Mouse (Mus musculus): ENCODE results near the gene Smco3.
"Not testable (repeated sequence)": the region's sequence is repeated elsewhere in the genome, so short reads cannot be mapped to it uniquely, and the experiment has no call there.

The Smco3 gene

GRCm38 (mm10) chr6:136835352-136835751 is at the start of gene Smco3:
TSS of gene Smco3 (minus strand) at chr6:136835452.
- DNase-seq, result no peak

DNA sequence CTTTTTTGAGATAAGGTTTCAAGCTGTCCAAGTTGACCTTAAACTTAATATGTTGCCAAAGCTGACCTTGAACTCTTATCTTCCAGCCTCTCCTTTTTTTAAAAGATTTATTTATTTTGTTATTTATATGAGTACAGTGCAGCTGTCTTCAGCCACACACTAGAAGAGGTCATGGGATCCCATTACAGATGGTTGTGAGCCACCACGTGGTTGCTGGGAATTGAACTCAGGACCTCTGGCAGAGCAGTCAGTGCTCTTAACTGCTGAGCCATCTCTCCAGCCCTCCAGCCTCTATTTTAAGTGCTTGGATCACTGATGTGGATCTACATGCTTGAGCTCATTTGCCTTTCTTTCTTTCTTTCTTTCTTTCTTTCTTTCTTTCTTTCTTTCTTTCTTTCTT is 49.5 kb upstream of the Smco3 start:
- not testable (repeated sequence) for DNase-seq

GRCm38 (mm10) chr6:136883961-136884360 is 48.7 kb upstream of the Smco3 start:
- no peak for DNase-seq

GRCm38 (mm10) chr6:136883431-136883915 is 48.2 kb upstream of the Smco3 start:
- DNase-seq, result no peak

DNA sequence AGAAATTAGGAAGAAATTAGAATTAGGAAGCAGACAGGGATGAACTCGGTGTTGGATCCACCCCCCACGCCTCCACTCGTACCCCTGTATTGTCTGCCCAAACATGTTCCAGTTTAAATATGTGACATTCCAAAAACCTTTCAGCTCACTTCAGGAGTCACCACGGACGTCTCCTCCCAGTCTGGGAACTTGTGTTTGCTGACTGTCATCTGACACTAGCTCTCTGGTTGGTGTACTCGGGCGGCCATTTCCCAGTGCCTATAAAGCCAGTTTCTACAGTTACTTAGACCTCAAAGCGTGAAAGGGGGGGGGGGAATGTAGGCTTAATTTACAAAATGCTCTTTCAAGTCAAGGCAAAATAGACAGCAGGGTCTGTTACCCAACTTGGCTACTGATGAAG is 46.4 kb upstream of the Smco3 start:
- no peak for DNase-seq

DNA sequence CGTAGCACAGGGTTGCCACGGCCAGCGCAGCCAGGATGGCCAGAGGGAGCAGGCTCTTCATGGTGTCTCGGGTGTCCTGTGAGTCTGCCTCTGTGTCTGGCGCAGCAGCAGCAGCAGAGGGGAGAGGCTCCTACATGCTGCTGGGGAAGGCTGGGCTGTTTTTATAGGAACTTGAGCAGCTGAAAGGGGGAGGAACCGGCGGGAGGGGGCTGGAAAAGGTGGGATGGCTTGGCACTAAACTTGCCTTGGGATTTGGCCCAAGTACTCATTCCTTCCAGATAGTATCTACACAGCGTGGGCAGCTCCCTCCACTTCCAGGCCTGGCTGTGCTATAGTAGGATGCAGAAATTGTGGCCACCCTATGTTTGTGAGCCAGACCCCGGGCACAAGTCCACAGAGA is 40.4 kb upstream of the Smco3 start, which contains the start of gene Mgp:
Mgp (minus strand) TSS at position 154 of the 400 bp plus-strand sequence.
- no peak for DNase-seq

DNA sequence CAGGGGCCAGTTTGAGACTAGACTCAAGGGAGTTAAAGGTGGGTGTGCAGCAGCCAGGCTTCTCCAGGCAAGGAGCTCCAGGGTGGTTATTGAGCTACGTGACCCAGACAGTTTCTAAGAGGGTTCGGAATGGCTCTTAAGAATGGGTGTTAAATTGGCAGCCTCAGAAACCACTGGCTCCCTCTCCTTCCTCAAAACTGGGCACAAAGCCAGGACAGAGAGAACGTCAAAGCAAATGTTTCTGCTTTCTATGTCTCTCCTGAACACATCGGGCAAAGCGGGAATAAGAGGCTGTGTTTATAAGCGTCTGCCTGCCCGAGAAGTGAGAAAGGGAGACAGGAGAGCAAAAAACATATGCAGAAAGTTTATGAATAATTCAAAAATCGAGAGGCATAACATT is 39.3 kb upstream of the Smco3 start:
- DNase-seq, result no peak

GRCm38 (mm10) chr6:136868921-136869320 is 33.7 kb upstream of the Smco3 start:
- DNase-seq, result no peak

GRCm38 (mm10) chr6:136866150-136866549 is 30.9 kb upstream of the Smco3 start:
- no peak for DNase-seq

GRCm38 (mm10) chr6:136865360-136865759 is 30.1 kb upstream of the Smco3 start:
- no peak for DNase-seq

DNA sequence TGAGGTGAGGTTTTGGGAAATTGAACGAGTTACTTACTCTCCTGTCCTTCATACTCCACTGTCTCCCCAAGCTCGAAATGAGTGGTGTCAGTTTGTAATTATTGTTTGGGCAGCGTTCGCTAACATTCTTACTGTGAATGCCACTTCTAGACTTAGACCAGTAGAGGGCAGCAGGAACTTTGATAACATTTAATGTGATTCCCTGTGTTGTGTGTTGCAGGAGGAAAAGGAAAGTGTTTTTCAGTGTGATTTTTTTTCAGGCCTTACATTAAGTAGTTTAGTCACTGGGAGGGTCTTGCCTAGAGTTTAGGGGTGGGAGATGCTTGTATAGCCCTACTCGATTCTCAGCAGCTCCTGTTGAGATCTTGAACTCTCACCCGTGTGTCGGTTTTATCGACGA is 25.8 kb upstream of the Smco3 start:
- no peak for DNase-seq

- no peak for DNase-seq
Measured at GRCm38 (mm10) chr6:136858420-136858819, 23.2 kb upstream of the Smco3 start.

- DNase-seq, result no peak
Measured at GRCm38 (mm10) chr6:136857873-136858260, 22.6 kb upstream of the Smco3 start.

DNA sequence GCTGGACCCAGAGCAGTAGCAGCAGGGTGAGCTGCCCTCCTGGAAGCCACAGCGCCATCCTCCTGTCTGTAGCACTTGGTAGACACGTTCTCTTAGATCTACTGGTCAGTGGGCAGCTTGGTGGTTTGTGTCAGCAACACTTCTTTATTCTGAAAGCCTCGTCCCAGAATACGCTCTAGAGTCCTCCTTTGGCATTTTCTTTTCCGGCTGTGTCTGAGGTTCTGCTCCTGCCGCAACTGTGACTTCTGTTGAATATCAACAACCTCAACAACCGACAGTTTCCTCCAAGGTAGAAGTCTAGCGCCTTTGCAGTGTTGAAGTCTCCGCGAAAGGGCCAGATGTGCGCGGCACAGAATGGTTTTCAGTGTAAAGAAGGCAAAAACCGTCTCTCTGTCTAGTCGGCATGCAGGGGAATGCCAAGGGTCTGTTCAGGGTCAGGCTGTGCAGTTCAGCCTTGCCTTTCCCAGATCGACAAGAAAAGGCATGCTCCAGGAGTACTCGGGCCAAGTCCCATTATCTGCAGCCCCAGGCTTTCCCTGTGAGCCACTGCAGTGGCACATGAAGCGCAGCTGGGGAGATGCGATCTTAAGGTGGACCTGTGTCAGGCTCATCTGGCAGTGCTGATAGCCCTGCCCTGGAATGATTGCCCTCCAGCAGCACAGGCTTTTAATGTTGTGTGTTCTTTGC is 22.1 kb upstream of the Smco3 start, which contains the start of gene Art4:
Art4 (minus strand) TSS at position 548 of the 687 bp plus-strand sequence.
- DNase-seq, result peak; percentile 28

GRCm38 (mm10) chr6:136856071-136856636 is 20.9 kb upstream of the Smco3 start:
- no peak for DNase-seq

DNA sequence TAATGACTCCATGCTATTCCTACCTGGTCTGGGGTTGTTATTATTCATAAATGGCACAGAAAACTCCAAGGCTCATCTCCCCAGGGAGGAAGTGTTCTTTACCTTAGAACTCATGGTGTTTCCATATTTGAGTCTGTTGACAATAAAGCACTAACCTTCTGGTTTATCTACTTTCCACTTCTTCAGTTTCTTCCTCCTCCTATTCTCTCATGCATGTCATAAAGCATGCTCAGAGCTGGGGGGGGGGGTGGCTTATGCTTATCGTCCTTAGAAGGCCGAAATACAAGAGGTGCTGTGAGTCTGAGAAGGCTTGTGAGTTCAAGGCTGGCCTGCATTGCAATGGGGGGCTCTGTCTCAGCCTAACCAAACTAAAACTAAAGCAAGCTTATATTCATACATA is 19.9 kb upstream of the Smco3 start:
- no peak for DNase-seq

DNA sequence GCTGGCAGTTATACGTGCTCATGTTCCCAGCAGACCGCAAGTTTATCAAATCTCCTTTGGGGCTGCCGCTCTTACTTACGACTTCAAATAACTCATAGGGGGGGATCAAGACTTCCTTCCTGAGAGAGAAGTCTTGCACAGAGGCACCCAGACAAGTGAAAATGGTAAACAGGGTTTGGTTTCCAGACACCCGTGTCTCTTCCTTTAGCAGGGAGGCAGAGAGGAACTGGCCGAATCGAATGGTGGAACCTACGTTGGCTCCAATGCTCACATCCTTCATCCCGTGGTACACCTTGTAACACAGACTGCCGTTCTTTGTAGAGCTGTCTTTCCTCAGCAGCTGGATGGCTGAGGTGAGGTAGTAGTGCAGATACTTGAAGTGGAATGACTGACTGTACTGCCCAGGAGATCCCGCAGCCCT is 19.1 kb upstream of the Smco3 start:
- no peak for DNase-seq

- DNase-seq, result peak; percentile 32
Measured at GRCm38 (mm10) chr6:136852762-136853161, 17.5 kb upstream of the Smco3 start.

DNA sequence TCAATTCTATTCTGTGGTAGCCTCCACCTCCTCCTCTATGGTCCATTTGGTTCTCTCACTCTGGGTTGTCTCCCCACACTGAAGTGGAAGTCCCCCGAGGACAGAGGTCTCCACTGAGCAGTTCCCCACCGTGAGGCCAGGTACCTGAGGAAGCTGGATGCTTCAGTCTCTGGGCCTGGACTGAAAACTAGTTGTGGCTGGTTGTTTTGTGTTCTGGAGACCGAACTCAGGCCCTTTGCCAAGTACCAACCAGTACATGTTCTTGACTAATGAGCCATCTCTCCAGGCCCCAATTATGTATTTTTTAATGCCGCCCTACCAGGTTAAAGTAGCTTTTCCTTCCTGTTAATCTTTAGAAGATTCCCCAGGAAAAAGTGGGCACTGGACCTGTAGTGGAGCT is 17.1 kb upstream of the Smco3 start:
- DNase-seq, result peak; percentile 23

GRCm38 (mm10) chr6:136850267-136850666 is 15.0 kb upstream of the Smco3 start:
- DNase-seq, result no peak

GRCm38 (mm10) chr6:136848971-136849370 is 13.7 kb upstream of the Smco3 start:
- DNase-seq, result no peak

GRCm38 (mm10) chr6:136848399-136848798 is 13.1 kb upstream of the Smco3 start:
- DNase-seq, result no peak

DNA sequence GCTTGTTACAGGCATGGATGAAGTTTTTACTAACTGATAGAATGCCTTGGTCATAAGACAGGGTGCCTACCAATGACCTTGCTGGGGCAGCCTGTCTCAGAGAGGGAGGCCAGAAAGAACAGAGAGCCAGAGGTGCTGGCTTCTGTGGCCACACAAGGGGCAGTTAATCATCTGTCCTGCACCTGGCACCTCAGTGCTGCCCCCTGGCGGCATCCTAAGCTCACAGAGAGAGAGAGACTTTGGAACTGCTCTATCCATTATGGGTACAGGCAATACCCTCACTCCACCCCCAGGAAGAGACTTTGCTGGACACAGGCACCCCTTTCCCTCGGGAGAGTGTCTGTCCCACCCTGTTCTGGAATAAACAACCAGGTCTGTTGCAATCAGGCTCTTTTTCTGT is 12.5 kb upstream of the Smco3 start:
- peak; percentile 65 for DNase-seq

DNA sequence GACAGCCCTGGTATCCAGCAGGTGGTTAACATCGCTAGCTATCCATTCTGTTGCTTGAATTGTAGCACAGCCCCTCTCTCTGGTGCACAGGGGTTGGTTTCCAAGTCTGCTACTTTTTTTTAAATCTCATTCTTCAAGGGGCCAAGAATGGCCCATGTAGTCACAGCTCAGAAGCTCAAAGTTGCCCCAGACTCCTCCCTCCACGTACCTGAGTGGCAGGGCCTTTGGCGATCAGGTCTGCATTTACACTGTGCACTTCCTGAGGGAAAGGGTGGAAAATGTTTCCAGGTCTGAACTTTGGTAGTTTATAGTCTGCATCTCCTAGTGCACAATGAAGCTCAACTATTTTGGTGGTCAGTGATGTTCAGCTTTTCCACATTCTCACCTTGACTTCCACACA is 12.0 kb upstream of the Smco3 start:
- no peak for DNase-seq

Measured in kidney, adult 18-20 months (tissue).